Mouse (Mus musculus) heart, embryonic 16.5 days (tissue): Measurements from ENCODE around the gene Lmx1a. TPM values are rescaled to one million over a fixed set of nuclear protein-coding genes. Genes with fewer than 3 reads are reported as not detected.

ENCODE experiments used
- ATAC-seq: fragments of 200-750 bp; cut with Nextera tagmentation; replicated peaks from 2 replicates; pipeline ENCODE4 v1.8.0; 2017; ENCODE audit warnings: moderate number of reproducible peaks; ENCODE audit not compliant: insufficient read depth, low FRiP score; ENCODE audit errors: extremely low read depth
- H3K27ac ChIP-seq: fragments of 300-500 bp; sonication (generic); 2 replicates; pipeline ENCODE4 v1.5.1; 2014; ENCODE audit warnings: mild to moderate bottlenecking, low read length, control low read depth, moderate library complexity
- H3K27me3 ChIP-seq: fragments of 300-500 bp; sonication (generic); 2 replicates; pipeline ENCODE4 v1.6.1; 2014; ENCODE audit warnings: low read length, mixed read lengths; ENCODE audit not compliant: control insufficient read depth, insufficient read depth
- H3K36me3 ChIP-seq: fragments of 300-500 bp; sonication (generic); 2 replicates; pipeline ENCODE4 v1.6.1; 2014; ENCODE audit not compliant: control insufficient read depth, insufficient read depth
- H3K4me1 ChIP-seq: fragments of 300-500 bp; sonication (generic); 2 replicates; pipeline ENCODE4 v1.6.1; 2014; ENCODE audit warnings: low read length, mixed read lengths; ENCODE audit not compliant: control insufficient read depth, insufficient read depth
- H3K4me2 ChIP-seq: fragments of 300-500 bp; sonication (generic); 2 replicates; pipeline ENCODE4 v1.6.1; 2014; ENCODE audit warnings: low read depth, mild to moderate bottlenecking, control low read depth, low read length
- H3K4me3 ChIP-seq: fragments of 300-500 bp; sonication (generic); 2 replicates; pipeline ENCODE4 v1.5.1; 2014; ENCODE audit warnings: mild to moderate bottlenecking, control low read depth, low read length
- H3K9ac ChIP-seq: fragments of 300-500 bp; sonication (generic); 2 replicates; pipeline ENCODE4 v1.6.1; 2014; ENCODE audit warnings: low read length, control low read depth
- H3K9me3 ChIP-seq: fragments of 300-500 bp; sonication (generic); replicated peaks from 2 replicates; pipeline ENCODE4 v1.6.1; 2016; ENCODE audit warnings: low read length; ENCODE audit not compliant: control insufficient read depth
- WGBS: fragments of 180-500 bp; shearing (Covaris S2); extraction: QIAGEN DNeasy Blood & Tissue Kit; methylation state at CpG from one replicate; pipeline ENCODE4 v1.1.7; 2014; 5-methylcytosine and 5-hydroxymethylcytosine counted together
- polyA plus RNA-seq: library from polyadenylated mRNA; unstranded; fragments of >200 nt; fragmentation: Nextera tagmentation; extraction: Ambion mirVana; gene quantifications from 2 replicates; pipeline ENCODE4 v1.2.1, GENCODE M21; 2015

The Lmx1a gene
- 0.06 TPM in 1 of 2 replicates, not detected in the other for polyA plus RNA-seq

DNA sequence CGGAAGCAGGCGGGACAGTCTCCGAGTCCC, at the start of gene Lmx1a:
Lmx1a (plus strand) TSS at position 6 of the 30 bp plus-strand sequence.
- Histone ChIP-seq H3K4me3 (peak within 1 kb of the TSS; percentile 62), H3K9me3 (peaks cover 4% of the 10 kb centered on the region), H3K4me1 (peaks cover 12% of the 10 kb centered on the region), H3K27ac (no peak within 1 kb of the TSS), H3K27me3 (peaks cover 77% of the 10 kb centered on the region), H3K4me2 (peak within 1 kb of the TSS; percentile 91), H3K9ac (peak within 1 kb of the TSS; percentile 46), H3K36me3 (no peaks in the 10 kb centered on the region)
- WGBS: 0% methylated on average over 2 of the region's 3 CpGs
- ATAC-seq: no peak

DNA sequence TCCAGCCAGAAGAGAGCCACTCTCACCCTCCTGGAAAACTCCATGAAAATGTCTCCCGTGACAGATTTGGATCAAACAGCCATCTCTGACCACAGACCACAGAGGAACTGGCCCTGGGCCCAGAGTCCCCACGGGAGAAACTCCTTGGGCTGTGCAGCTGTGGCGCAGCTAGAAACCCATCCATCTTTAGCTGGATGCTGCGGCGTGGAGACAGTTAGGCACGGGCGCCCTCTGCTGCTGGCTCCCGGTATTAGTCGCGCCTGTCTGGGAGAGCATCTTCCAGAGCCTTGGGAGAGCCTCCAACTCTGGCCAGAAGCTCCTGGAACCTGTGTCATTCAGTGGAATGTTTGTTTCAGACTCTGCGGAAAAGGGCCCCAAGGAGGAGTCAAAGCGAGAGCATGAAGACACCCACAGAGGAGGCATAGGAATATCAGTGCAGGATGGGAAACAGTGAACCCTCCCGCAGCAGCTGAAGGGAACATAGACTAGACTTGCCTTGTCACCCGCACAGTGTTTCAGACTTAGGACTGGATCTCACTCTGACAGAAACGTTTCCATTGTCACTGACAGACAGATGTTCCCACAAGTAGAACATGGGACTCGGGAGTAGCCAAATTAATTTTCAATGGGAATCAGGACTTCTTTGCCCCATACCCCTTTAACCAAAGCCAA, 44.0 kb upstream of the Lmx1a start:
- no peak overlapping the region for H3K4me3 ChIP-seq
- ATAC-seq: peak; percentile 32; the same call in 1 of the 2 replicates

DNA sequence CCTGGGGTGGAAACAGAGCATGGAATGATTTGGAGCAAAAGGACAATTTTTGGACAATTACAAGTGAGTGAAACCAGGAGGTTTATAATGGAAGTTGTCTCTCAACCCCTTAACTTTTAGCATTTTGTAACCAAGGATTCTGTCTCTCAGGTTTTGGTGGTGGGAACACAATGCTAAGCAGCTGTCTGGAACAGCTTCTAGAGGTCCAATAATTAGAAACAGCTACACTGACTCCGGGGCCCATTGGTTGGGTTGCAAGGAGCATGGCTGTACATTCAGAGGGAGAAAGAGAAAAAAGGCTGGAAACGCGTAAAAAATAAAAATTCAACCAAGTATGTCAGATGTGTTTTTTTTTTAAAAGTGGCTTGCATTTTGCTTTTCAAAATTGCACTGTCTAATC, 40.4 kb upstream of the Lmx1a start:
- Histone ChIP-seq H3K9ac (no peak overlapping the region), H3K27ac (no peak overlapping the region), H3K36me3 (no peaks in the 10 kb centered on the region), H3K4me2 (no peak overlapping the region), H3K4me1 (no peaks in the 10 kb centered on the region), H3K27me3 (peaks cover 15% of the 10 kb centered on the region), H3K4me3 (no peak overlapping the region), H3K9me3 (no peaks in the 10 kb centered on the region)
- ATAC-seq: no peak
- WGBS: 76% methylated on average over 3 of the region's 3 CpGs

More for the DNA sequence above, 44.0 kb upstream of the Lmx1a start:
- 15% methylated on average over 16 of the region's 16 CpGs for WGBS
- Histone ChIP-seq H3K27ac (no peak overlapping the region), H3K4me1 (no peaks in the 10 kb centered on the region), H3K9me3 (no peaks in the 10 kb centered on the region), H3K36me3 (no peaks in the 10 kb centered on the region), H3K9ac (no peak overlapping the region), H3K27me3 (peaks cover 22% of the 10 kb centered on the region), H3K4me2 (no peak overlapping the region)

DNA sequence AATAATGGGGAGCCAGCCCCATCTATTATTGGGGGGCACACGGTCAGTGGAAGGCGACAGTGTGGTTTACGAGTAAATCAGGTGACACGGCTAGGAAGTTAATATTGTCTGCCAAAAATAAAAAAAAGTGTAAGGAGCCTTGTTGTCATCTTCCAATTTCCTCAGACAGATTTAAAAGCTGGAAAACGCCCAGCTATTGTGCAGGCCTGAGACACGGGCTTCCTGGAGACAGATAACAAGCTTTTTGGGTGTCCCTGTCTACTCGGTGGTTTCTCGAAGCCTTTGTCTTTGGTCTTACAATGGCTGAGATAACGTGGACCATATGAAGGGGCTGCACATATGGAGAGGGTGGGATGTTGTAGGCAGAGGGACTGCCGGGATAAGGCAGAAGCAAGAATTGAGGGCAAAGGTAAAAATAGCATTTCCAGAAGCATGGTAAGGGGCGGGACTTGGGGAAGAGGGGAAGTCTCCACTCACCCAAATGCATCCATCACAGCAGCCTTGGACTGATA, 39.9 kb upstream of the Lmx1a start:
- Histone ChIP-seq H3K27ac (no peak overlapping the region), H3K9me3 (no peaks in the 10 kb centered on the region), H3K9ac (no peak overlapping the region), H3K4me3 (no peak overlapping the region), H3K4me2 (no peak overlapping the region), H3K4me1 (no peaks in the 10 kb centered on the region), H3K36me3 (no peaks in the 10 kb centered on the region), H3K27me3 (peaks cover 11% of the 10 kb centered on the region)
- ATAC-seq: no peak; the same call in 1 of the 2 replicates
- WGBS: 53% methylated on average over 11 of the region's 11 CpGs

DNA sequence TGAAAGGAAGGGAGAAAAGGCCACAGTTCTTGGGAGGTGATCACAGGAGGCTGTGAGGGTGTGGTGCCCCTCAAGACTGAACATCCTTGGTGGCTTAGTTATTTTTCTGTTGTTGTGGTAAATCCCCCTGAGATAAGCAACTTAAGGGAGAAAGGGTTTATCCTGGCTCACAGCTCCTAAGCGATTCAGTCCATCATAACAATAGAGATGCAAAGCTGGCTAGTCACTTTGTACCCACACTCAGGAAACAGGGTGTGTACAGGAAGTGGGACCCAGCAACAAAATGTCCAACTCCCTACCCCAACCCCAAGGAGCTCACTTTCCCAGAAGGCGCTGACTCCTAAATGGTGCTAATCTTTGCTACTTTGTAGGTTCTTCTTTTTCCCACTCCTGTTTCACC, 36.7 kb upstream of the Lmx1a start:
- no peak for ATAC-seq
- Histone ChIP-seq H3K9me3 (no peaks in the 10 kb centered on the region), H3K36me3 (no peaks in the 10 kb centered on the region), H3K4me1 (no peaks in the 10 kb centered on the region), H3K4me3 (no peak overlapping the region), H3K4me2 (no peak overlapping the region), H3K9ac (no peak overlapping the region), H3K27me3 (peaks cover 7% of the 10 kb centered on the region), H3K27ac (no peak overlapping the region)
- WGBS: 64% methylated on average over 2 of the region's 2 CpGs

DNA sequence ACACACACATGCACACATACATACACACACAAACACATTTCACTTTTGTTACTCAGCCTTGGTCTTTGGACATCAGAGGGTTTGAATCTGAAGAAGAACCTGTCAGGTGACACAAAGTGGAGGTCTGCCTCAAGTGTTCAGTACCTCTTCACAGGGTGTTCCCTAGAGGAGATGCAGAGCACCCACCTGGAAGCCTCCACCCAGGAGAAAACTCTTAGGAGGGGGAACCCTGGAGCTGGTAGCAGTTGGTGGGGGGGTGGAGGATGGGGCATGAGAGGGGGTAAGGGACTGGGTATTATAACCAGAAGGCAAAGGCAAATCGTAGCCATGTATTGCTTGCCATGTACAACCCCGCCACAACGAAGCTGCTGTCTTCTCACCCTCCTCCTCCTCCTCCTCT, 30.0 kb upstream of the Lmx1a start:
- Histone ChIP-seq H3K4me2 (no peak overlapping the region), H3K36me3 (no peaks in the 10 kb centered on the region), H3K27me3 (peaks cover 34% of the 10 kb centered on the region), H3K9me3 (no peaks in the 10 kb centered on the region), H3K4me3 (no peak overlapping the region), H3K4me1 (peaks cover 10% of the 10 kb centered on the region), H3K27ac (no peak overlapping the region), H3K9ac (no peak overlapping the region)
- no peak for ATAC-seq
- 81% methylated on average over 3 of the region's 3 CpGs for WGBS

DNA sequence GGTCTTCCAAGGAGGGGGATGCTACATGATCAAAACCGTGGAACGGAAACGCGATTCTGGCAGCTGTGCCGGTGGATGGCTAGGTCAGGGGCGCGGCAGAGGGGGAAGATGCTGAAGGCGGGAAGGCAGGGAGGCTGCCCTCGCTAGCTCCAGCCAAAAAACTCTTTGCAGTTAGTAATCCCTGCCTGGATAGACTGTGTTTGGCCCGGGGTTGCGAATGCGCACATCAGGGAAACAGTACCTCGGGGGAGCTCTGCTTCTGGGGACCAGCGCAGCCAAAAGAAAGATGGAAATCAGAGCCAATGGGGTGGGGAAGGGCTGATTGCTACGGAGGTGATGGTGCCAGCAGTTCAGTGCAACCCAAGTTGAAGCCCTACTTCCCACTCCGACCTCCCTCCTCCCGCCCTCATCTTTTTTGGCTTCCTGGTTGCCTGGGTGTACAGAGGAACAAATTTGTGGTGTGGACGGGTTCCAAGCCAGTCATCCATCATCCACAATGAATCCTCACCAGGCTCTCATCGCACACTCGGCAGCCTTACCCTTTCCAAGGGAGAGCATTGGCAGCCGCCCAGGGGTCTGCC, 28.4 kb upstream of the Lmx1a start:
- Histone ChIP-seq H3K4me1 (peaks cover 10% of the 10 kb centered on the region), H3K27ac (no peak overlapping the region), H3K27me3 (peaks cover 32% of the 10 kb centered on the region), H3K4me2 (peak overlapping the region; percentile 54), H3K36me3 (no peaks in the 10 kb centered on the region), H3K9me3 (no peaks in the 10 kb centered on the region), H3K4me3 (peak overlapping the region; percentile 25), H3K9ac (no peak overlapping the region)
- 3% methylated on average over 21 of the region's 21 CpGs for WGBS
- ATAC-seq: peak; percentile 67; the same call in 1 of the 2 replicates

DNA sequence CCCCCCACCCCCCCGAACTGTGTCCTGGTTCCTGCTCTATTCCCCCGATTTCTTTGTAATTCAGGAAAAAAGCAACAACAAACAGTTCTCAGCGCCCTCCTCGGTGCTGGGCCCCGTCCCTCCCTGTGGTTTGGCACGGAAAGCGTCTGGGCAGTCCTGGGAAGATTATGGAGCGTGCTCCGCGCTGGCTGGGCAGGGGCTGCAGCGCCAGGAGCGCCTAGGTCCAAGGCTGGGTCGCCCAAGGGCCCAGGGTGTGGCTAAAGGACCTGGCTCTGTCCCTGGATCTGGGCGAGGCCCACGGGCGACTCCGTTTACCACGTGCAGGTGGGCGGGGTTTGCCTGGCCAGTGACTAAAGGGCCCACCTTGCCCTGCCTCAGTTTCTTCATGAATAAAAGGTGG, 27.9 kb upstream of the Lmx1a start:
- H3K27me3 ChIP-seq: peaks cover 32% of the 10 kb centered on the region
- no peaks in the 10 kb centered on the region for H3K9me3 ChIP-seq
- WGBS: under 1% methylated on average over 19 of the region's 19 CpGs
- H3K36me3 ChIP-seq: no peaks in the 10 kb centered on the region
- peak; percentile 55; the same call in 1 of the 2 replicates for ATAC-seq
- H3K27ac ChIP-seq: no peak overlapping the region
- H3K4me2 ChIP-seq: peak overlapping the region; percentile 54
- H3K4me3 ChIP-seq: peak overlapping the region; percentile 25
- peaks cover 10% of the 10 kb centered on the region for H3K4me1 ChIP-seq
- H3K9ac ChIP-seq: no peak overlapping the region; the same call in 1 of the 2 replicates

DNA sequence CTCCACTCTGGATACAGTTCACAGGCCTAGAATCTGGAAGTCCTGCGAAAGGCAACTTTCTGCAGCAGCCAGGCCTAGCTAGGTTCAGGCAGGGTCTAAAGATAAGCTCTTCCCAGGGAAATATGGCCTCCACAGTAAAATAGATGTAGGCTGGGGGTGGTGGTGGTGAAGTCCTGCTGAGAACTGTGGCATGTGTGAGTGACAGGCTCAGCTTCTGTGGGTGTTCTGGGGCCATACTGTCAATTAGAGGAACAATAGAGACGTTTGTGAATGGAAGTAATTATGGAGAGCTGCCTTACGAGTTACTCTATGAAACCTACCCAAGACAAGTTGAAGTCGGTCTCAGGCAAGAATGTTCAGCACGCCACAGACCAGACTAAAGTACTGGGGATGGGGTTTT, 25.9 kb upstream of the Lmx1a start:
- 66% methylated on average over 5 of the region's 5 CpGs for WGBS
- peaks cover 10% of the 10 kb centered on the region for H3K4me1 ChIP-seq
- peaks cover 25% of the 10 kb centered on the region for H3K27me3 ChIP-seq
- H3K9ac ChIP-seq: no peak overlapping the region
- no peaks in the 10 kb centered on the region for H3K9me3 ChIP-seq
- ATAC-seq: no peak
- no peak overlapping the region for H3K4me3 ChIP-seq
- no peak overlapping the region for H3K4me2 ChIP-seq
- no peak overlapping the region for H3K27ac ChIP-seq
- no peaks in the 10 kb centered on the region for H3K36me3 ChIP-seq
